Mouse (Mus musculus) hematopoietic stem cell, adult 5-6 weeks (primary cell): Measurements from ENCODE around the gene Fmn2. TPM values are rescaled to one million over a fixed set of nuclear protein-coding genes. Genes with fewer than 3 reads are reported as not detected.

ENCODE experiments used
- ATAC-seq, 2 experiments: fragments of 125-278 bp in 1 of 2; replicated peaks in 1 of 2; 2 replicates each; pipeline ENCODE4 v1.8.0; 2016 to 2017; ENCODE audit warnings: inconsistent platforms in 2 of 2, mild to moderate bottlenecking in 2 of 2, moderate number of reproducible peaks in 2 of 2, low read depth in 1 of 2, moderate TSS enrichment in 1 of 2; ENCODE audit not compliant: low FRiP score in 2 of 2, poor library complexity in 2 of 2, severe bottlenecking in 2 of 2, insufficient read depth in 1 of 2, low TSS enrichment in 1 of 2
- total RNA-seq: library from RNA; stranded (forward); fragments of 172-1452, 232-1000 nt; gene quantifications from 2 replicates; pipeline ENCODE4 v1.2.3, GENCODE M21; 2017

The Fmn2 gene
- total RNA-seq, result 0.15 and 0.56 TPM in 2 replicates

- peak; percentile 73 to 80 for ATAC-seq
Measured at GRCm38 (mm10) chr1:174501661-174502030, at the start of gene Fmn2. Fmn2 (plus strand) TSS chr1:174501825.

GRCm38 (mm10) chr1:174455100-174455499 is 46.5 kb upstream of the Fmn2 start:
- no peak for ATAC-seq

- no peak for ATAC-seq
Measured at GRCm38 (mm10) chr1:174465385-174465784, 36.2 kb upstream of the Fmn2 start.

DNA sequence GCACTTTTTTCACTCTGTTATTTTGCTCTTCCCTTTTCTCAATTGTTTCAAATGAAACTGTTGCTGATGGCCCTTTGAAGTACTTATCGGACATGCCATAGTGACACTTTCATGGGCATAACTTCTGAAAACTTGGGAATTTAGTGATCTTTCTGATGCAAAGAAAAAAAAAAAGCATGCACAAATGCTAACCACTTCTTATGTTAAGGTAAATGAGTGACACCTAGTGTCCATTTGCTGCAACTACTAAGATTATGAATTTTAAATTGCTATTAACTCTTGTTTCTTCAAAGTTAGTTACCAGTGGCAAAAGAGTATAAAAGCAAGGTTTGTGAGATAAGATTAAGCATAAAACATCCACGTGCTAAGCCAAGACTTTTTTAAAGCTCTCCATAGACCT is 35.4 kb upstream of the Fmn2 start:
- ATAC-seq, result peak; percentile 42 to 64; a peak in 1 of 4 replicates

GRCm38 (mm10) chr1:174469736-174470135 is 31.9 kb upstream of the Fmn2 start:
- peak; percentile 87 to 94 for ATAC-seq

- ATAC-seq, result no peak
Measured at GRCm38 (mm10) chr1:174482567-174482966, 19.1 kb upstream of the Fmn2 start.

- no peak for ATAC-seq
Measured at GRCm38 (mm10) chr1:174500064-174500463, 1.6 kb upstream of the Fmn2 start.

GRCm38 (mm10) chr1:174501011-174501410 is 614 bp upstream of the Fmn2 start:
- no peak for ATAC-seq

DNA sequence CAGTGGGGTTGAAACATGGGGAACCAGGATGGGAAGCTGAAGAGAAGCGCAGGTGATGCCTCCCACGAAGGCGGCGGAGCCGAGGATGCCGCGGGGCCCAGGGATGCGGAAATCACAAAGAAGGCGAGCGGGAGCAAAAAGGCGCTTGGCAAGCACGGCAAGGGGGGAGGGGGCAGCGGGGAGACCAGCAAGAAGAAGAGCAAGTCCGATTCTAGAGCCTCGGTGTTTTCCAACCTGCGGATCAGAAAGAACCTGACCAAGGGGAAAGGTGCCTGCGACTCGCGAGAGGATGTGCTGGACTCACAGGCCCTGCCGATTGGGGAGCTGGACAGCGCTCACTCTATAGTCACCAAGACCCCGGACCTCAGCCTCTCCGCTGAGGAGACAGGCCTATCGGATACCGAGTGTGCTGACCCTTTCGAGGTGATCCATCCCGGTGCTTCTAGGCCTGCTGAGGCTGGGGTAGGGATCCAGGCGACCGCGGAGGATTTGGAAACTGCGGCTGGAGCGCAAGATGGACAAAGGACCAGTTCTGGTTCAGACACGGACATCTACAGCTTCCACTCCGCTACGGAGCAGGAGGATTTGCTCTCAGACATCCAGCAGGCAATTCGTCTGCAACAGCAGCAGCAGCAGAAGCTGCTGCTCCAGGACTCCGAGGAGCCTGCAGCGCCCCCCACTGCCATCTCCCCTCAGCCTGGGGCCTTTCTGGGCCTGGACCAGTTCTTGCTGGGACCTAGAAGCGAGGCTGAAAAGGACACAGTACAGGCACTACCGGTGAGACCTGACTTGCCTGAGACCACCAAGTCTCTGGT is 613 bp downstream of the Fmn2 start:
- ATAC-seq, result peak; percentile 23 to 34

- peak; percentile 23 to 48; a peak in 3 of 4 replicates for ATAC-seq
Measured at GRCm38 (mm10) chr1:174502846-174503745, 1.5 kb downstream of the Fmn2 start.

DNA sequence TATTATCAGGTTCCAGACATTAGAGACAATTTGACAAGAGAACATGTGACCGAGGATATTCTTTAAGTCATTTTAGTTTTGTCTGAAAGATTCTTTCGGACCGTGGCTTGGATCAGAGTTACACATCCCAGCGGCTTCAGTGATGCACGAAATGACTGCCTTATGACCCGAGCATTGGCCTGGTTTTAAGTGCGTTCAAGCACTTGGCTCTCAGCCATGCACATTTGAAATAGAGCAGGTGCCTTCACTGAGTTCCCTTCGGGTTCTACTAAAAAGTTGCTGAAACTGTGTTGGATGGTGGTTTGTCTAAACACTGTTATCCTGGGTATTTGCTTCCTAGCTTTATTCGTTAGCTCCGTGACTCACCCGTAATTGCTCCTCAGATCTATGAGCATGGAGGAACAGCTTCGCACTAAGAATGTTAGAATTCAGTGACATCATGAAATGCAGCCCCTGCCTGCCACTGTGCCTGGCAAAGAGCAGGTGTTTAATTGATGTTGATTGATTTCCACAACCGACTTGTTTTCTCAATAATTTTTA is 7.0 kb downstream of the Fmn2 start:
- ATAC-seq, result no peak

GRCm38 (mm10) chr1:174513419-174513818 is 11.8 kb downstream of the Fmn2 start:
- no peak for ATAC-seq

GRCm38 (mm10) chr1:174521976-174522770 is 20.5 kb downstream of the Fmn2 start:
- no peak for ATAC-seq

DNA sequence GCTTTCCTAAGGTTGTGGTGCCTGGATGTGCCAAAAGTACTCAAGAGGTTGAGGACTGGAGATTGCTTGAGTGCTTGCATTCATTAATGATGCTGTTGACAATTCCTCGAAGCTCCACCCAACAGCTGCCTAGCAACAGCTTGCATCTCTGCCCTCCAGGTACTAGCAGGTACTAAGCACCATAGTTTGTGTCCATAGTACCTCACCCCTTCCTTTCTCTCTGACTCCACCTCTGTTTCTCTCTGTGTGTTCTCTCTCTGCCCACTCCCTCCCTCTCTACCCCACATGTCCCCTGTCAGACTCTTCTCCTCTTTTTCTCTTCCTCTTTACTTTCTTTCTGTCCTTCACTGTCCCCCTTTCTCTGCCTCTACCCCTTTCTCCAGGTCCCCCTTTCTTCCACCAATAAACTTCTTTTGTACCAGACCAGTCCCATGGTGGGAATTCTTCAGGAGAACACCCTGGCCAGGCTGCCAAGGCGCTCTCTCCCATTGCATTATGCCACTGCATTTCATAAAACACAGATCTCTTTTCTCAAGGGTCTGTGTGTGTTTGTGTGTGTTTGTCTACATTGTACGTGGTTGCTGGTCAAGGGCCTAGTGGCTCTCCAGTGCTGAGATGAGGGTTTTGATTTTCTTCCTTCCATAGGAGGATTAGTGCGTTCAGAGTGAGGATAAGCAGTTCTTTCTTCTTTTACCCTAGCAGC is 21.3 kb downstream of the Fmn2 start:
- no peak for ATAC-seq

DNA sequence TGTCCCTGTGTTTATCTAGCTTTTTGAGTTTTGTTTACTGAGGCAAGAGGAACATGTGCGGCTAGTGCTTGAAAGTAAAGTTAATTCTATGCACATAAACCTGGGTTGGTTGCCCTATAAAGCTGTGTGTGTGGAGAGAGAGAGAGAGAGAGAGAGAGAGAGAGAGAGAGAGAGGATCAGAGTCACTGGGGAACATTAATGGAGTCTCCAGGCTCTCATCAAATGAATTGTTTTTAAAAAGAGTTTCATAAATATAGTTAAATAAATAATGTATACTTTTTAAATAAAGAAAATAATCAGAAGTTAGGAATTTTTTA is 21.8 kb downstream of the Fmn2 start:
- no peak for ATAC-seq

DNA sequence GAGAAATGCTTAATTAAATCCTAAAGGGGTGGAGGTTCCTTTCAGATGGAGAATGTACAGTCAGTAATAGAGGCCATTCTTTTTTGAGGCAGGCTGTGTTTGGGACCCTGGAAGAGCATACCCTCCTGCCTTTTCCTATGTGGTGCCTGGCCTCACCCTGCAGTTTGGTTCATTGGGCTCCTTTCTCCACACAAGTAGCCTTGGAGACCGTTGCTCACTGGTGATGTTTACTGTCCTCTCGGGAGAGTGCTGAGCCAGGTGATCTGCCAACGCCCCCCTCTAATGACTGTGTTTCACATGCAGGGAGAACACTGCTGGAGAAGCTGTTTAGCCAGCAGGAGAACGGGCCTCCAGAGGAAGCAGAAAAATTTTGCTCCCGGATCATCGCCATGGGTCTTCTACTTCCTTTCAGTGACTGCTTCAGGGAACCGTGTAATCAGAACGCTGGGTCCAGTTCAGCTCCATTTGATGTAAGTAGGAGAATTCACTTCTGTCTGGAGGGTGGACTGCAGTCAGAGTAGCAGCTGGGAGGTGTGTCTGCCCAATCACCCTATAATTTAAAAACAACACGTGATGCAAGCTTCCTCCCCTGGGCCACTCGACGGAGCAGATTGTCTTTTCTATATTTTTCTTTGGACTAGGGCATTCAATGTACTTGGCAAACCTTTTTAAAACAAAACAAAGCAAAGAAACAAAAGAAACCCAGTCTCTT is 35.3 kb downstream of the Fmn2 start:
- no peak for ATAC-seq
